Mouse (Mus musculus): ENCODE results near the gene Lce6a.

Lce6a gene

GRCm38 (mm10) chr3:92621560-92621959 lies at the start of gene Lce6a:
TSS of gene Lce6a (minus strand) at chr3:92621660.
- in situ Hi-C loops (cut with MboI, MseI) = no loop called here

DNA sequence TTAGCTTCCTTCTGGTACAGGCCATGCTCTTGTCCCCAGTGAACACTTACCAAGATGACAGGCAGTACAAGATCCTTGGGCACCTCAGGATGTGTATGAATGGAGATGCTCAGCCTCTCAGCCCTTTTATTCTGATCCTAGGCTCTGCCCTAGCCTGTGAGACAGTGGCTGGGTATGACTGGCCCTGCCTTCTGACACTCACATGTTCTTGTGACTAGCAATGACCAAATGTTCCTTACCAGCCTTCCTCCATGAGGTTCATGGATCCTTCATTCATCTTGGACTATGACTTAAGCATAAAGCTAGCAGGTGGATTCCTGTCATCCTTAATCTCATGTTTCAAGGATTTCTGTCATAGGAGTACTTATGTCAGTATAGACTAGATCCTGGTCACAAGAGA lies 48.8 kb upstream of the Lce6a start, which contains the start of gene Lce1a2:
Lce1a2 (minus strand) TSS at position 101 of the 400 bp plus-strand sequence.
- in situ Hi-C loops (cut with MboI, MseI) = no loop called here

DNA sequence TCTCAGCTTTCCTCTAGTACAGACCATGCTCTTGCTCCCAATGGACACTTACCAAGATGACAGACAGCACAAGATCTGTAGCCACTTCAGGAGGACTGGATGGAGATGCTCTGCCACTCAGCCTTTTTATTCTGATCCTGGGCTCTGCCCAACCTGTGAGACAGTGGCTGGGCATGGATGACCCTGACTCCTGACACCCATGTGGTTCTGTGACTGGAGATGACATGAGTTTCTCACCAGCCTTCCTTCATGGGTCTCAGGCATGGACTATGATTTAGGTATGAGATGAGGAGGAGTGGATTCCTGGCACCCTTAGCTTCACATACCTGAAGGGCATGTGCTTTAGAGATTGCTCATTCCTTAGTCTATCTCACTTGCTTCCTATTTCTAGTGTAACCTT lies 35.4 kb upstream of the Lce6a start, which contains the start of gene Lce1b:
Lce1b (minus strand) TSS at position 101 of the 400 bp plus-strand sequence.
- in situ Hi-C loops (cut with MboI, MseI) = no loop called here

DNA sequence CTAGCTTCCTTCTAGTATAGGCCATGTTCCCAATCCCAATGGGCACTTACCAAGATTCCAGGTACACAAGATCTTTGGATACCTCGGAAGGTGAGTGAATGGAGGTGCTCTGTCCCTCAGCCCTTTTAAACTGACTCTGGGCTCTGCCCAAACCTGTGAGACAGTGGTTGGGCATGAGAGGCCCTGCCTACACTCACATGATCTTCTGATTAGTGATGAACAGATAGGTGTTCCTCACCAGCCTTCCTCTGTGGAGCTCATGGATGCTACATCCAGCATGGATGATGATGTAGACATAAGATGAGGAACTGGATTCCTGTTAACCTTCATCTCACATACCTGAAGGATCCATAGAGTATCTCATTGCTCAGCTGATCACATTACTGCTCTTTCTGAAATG lies 26.7 kb upstream of the Lce6a start, which contains the start of gene Lce1a1:
Lce1a1 (minus strand) TSS at position 101 of the 400 bp plus-strand sequence.
- in situ Hi-C loops (cut with MboI, MseI) = no loop called here

GRCm38 (mm10) chr3:92639854-92640253 lies 18.4 kb upstream of the Lce6a start:
- in situ Hi-C loops (cut with MboI, MseI) = no loop called here

- in situ Hi-C loops (cut with MboI, MseI) = no loop called here
Measured at GRCm38 (mm10) chr3:92638653-92638991, 17.2 kb upstream of the Lce6a start.

DNA sequence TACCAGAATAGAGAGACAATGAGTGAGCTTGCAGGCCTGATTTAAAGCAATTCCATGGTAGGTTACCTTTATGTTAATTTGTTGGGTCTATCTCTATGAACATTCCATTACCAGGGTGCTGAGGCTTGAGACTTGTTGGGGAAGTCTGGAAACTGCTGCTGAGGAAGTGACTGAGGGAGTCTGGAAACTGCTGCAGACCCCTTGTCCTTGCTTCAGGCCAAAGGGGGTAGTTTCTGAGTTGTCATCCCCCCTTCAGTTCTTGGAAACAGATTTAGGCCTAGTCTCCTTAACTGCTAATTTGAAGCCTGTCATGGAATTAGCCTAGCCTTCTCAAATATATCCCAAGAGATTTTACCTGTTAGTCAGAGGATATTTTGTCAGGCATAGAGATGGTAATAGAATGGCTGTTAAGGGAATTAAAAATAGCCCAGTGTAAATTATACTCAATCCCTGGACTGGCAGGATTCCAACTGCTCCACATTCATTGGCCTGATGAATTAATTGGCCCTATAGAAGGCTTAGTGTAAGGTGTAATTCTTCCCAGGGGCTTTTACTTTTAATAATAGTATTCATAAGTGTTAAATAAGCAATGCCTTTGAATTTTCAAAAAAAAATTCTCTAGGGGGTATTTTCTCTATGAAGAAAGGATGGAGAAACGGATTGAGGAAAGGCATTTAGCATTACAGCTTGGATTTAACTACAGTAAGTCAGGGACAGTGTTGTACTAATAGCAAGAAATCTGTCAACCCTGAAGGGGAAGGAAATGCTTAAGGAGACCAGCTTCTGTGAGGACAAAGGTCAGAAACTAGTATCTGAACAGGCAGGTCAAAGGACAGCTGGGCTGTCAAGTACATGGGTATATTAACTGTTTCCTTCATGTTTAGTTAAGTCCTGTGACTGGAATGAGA lies 16.5 kb upstream of the Lce6a start:
- in situ Hi-C loops (cut with MboI, MseI) = no loop called here

DNA sequence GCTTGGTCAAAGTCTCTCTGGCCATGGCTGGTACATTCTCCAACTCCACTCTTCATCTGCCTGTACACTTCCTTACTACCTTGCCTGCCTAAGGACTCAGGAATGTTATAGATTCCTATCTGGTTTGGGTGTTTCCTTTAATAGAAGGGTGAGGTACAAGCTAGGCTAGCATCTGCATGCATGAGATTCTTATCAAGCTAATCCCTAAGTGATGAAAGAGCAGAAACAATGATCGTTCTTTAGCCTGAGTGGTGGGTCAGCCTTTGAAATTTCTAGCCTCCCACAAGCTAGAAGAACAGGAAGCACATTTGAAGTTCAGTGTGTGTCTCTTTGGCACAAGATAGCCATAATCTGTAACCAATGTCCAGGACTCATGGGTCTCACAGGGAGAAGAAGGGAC lies 11.7 kb downstream of the Lce6a start:
- in situ Hi-C loops (cut with MboI, MseI) = loop anchor here (10.0 kb wide), 1 partner anchor 455 kb away; no protein-coding TSS in a partner anchor

- in situ Hi-C loops (cut with MboI, MseI) = loop anchor here (10.0 kb wide), 1 partner anchor 453 kb away; no protein-coding TSS in a partner anchor
Measured at GRCm38 (mm10) chr3:92607392-92607791, 14.1 kb downstream of the Lce6a start, which contains the start of gene 2210017I01Rik. TSS of gene 2210017I01Rik (minus strand) at chr3:92607492.

- in situ Hi-C loops (cut with MboI, MseI) = loop anchor here (10.0 kb wide), 1 partner anchor 447 kb away; no protein-coding TSS in a partner anchor
Measured at GRCm38 (mm10) chr3:92602169-92602568, 19.3 kb downstream of the Lce6a start.

DNA sequence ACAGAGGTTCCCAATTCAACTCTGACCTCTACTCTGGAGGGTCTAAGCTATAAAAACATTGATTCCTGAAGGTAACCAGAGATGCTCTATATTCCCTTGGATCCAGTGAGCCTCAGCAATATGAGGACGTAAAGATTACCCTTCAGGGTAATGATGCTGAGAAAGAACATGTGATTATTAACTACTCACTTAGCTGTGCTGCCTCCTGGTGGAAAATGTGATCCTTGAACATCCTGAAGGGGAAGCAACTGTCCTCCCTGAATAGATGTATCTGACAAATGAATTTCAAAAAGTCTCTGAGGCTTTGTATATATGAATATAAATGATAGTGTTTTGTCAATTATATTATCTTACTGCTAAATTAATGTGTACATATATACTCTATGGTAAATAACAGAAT lies 21.0 kb downstream of the Lce6a start:
- in situ Hi-C loops (cut with MboI, MseI) = loop anchor here (10.0 kb wide), 1 partner anchor 446 kb away; no protein-coding TSS in a partner anchor

DNA sequence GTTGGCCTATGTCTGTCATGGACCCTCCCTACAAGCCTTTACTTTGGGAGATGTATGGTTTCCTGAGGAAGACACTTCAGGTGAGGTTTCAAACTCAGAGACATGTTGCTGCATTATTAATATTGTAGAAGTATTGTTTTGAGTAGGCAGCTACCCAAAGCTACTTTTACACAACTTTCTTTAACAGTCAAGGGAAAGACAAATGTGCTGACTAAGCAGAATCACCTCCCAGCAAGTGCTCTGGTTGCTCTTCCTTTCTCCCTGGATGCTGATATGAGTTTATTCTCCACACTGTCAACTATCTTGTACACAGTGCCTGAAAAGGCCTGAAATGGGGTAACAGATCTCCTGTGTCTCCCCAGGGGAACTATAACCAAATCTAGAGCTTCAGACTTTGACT lies 21.5 kb downstream of the Lce6a start:
- in situ Hi-C loops (cut with MboI, MseI) = loop anchor here (10.0 kb wide), 1 partner anchor 445 kb away; no protein-coding TSS in a partner anchor

- in situ Hi-C loops (cut with MboI, MseI) = no loop called here
Measured at GRCm38 (mm10) chr3:92598429-92598828, 23.0 kb downstream of the Lce6a start.

DNA sequence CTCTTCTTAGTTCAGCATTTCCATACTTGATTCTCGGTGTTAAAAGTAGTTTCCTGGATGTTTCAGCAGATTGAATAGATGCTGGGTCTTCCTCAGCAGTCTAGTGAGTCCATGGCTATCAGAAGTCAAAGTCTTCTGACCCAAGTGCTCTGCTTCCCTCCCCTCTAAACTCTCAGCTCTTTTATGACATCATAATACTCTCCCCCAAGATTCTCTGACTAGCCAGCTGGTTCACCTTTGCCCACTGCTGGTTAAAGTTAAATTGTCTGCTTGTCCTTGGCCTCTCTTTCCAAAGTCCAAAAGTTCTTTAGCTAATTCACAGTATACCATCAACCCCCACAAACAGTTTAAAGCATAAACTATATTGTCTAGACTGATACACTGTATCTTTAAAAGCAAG lies 32.6 kb downstream of the Lce6a start, which contains the start of gene Smcp:
Smcp (minus strand) TSS at position 140 of the 400 bp plus-strand sequence.
- in situ Hi-C loops (cut with MboI, MseI) = no loop called here

GRCm38 (mm10) chr3:92587190-92587589 lies 34.3 kb downstream of the Lce6a start:
- in situ Hi-C loops (cut with MboI, MseI) = no loop called here

GRCm38 (mm10) chr3:92585055-92585454 lies 36.4 kb downstream of the Lce6a start:
- in situ Hi-C loops (cut with MboI, MseI) = no loop called here

GRCm38 (mm10) chr3:92583164-92583826 lies 38.2 kb downstream of the Lce6a start:
- in situ Hi-C loops (cut with MboI, MseI) = no loop called here

GRCm38 (mm10) chr3:92579508-92579907 lies 42.0 kb downstream of the Lce6a start:
- in situ Hi-C loops (cut with MboI, MseI) = no loop called here

DNA sequence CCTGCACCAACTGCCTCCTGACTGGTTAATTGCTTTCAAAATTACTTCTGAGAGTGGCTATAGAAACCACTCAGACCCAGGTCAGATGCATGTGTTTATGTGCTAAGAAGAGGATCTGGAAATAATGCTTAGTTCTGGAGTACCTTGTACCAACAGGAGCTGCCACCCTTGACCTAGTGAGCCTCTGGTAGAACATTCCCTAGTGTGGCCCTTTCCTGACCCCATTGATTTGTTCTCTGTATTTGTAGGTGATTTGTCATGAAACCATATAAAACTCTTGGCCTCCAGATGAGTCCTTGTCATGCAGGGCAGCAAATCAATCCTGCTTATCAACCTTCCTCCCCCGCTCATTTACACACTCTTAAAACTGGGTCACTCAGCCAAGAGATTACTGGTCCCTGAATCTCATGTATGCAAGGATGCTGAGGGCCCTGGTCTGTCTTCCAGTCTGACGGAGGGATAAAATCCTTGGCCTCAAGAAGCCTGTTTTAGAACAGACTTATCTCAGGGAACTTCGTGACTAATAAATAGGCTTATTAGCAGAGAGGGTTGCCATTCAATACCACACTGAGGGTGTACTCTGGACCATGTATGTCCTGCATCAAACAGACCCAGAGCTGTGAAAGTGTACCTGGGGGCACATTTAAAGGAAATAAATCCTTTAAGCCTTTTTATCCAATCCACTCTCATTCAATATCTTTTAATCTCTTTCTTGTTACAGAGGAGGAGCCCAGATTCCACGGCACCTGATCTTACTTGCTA lies 42.6 kb downstream of the Lce6a start:
- in situ Hi-C loops (cut with MboI, MseI) = no loop called here

- in situ Hi-C loops (cut with MboI, MseI) = no loop called here
Measured at GRCm38 (mm10) chr3:92573449-92574041, 47.9 kb downstream of the Lce6a start, which contains the start of gene Ivl. TSS of gene Ivl (minus strand) at chr3:92573735.

Measured in T-helper 2 cell (primary cell).